Mouse (Mus musculus): ENCODE results near the gene Hccs.

GRCm38 (mm10) chrX:169261034-169261433 is 59.1 kb downstream of the Hccs start:
- TF ChIP-seq GATA1 (IDR thresholded peaks at IDR 0.05; ENCODE audit: borderline replicate concordance, low read length) = no peak
- no peak for TF ChIP-seq FLI1 (IDR thresholded peaks at IDR 0.05; ENCODE audit: low read length)
